Mouse (Mus musculus) skeletal muscle tissue, postnatal 0 days (tissue): ENCODE measurements around the gene AI661453. TPM values are rescaled to one million over a fixed set of nuclear protein-coding genes. Genes with fewer than 3 reads are reported as not detected.

Source experiments
- polyA plus RNA-seq: library from polyadenylated mRNA; unstranded; fragments of >200 nt; fragmentation: Nextera tagmentation; extraction: Ambion mirVana; gene quantifications from 2 replicates; pipeline ENCODE4 v1.2.1, GENCODE M21; 2015

Gene AI661453
- polyA plus RNA-seq = 0.10 and 0.16 TPM in 2 replicates

GRCm38 (mm10) chr17:47436156-47436906, at the start of gene AI661453:
AI661453 (plus strand) TSS chr17:47436615.

DNA sequence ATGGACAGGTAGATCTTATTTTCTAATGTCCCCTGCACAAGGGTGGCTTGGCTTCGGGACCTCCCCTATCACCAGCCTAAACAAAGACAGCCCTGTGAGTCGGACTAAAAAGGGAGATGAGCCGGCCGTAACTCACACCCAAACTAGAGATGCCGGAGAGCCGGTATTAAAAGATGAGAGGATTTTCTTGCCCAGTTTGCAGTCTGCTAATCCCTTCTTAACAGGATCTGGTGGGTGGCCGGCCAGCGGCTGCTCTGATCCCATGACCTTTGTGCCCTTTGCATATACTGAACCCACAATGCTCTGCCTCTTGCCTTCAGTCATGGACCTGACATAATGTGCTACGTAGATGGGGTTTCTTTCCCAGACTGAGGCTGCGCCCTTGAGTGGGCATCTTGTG, 36.0 kb upstream of the AI661453 start, which contains the start of gene Guca1a:
TSS of gene Guca1a (minus strand) at position 134 of the 400 bp plus-strand sequence.

DNA sequence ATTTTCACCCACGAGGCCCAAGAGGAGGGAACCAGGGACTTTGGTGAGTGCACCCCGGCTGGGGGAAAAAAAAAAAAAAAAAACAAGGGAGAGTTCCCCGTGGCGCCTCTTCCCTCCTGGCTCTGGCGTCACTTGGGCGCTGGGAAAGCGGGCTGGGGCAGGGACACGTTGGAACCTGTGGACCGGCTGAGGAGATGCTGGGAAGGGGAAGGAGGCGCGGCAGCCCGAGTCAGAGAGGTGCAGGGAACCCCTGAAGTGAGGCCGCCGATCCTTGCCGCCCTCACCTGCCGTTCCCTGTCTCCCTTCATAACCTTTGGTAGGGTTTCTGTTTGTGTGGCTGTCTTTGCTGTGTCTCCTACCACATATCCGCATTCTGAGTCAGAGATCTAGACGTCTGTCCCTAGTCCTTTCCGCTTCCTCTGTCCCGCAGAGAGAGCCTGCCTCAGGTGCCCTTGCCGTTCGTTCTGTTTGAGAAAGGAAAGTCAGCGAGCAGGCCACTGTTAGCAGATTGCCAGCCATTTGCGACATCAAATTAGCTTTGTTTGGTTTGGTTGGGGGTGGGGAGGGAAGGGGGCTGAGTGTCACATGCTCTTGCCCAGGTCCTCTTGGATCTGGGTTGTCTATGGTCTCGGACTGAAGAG, 612 bp downstream of the AI661453 start, which contains the start of gene 1700001C19Rik:
TSS of gene 1700001C19Rik (minus strand) at position 470 of the 641 bp plus-strand sequence.

GRCm38 (mm10) chr17:47501946-47502706, 65.7 kb downstream of the AI661453 start, which contains the start of gene Taf8:
Taf8 (minus strand) TSS chr17:47502292.

DNA sequence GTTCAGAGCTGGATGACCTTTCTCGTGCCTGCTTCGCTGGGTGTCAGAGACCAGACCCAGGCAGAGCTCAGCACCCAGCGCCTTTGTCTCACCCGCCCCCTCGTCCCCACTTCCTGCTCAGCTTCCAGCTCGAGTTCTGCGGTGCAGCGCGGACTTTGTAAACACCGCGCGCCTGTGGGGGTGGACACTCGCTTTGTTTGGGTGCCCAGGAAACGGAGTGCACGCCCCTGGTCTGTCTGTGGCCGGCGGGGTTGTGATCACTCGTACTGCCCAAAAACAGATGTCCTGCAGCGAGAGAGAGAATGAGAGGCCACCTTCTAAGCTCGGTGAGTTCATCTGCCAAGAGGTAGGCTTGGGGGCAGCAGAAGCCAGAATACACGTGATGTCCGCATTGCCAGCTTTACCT, 68.5 kb downstream of the AI661453 start, which contains the start of gene Ccnd3:
TSS of gene Ccnd3 (plus strand) at position 111 of the 406 bp plus-strand sequence.

Other genes starting within 250 kb of the AI661453 start
- 74.0 and 75.2 TPM in 2 replicates for gene Mrps10, start 67.7 kb upstream of the AI661453 start, polyA plus RNA-seq
- gene Guca1b, start 51.2 kb upstream of the AI661453 start, polyA plus RNA-seq = 0.19 TPM in 2 replicates
- 1.8 and 3.5 TPM in 2 replicates for gene Guca1a, start 36.0 kb upstream of the AI661453 start, polyA plus RNA-seq
- gene 1700001C19Rik, start 761 bp downstream of the AI661453 start, polyA plus RNA-seq = 0.22 and 0.23 TPM in 2 replicates
- gene Taf8, start 65.7 kb downstream of the AI661453 start, polyA plus RNA-seq = 9.2 and 10.5 TPM in 2 replicates
- 402 and 432 TPM in 2 replicates for gene Ccnd3, start 68.4 kb downstream of the AI661453 start, polyA plus RNA-seq
- gene Bysl, start 174.9 kb downstream of the AI661453 start, polyA plus RNA-seq = 17.0 and 18.7 TPM in 2 replicates
- gene Med20, start 175.0 kb downstream of the AI661453 start, polyA plus RNA-seq = 21.2 and 22.4 TPM in 2 replicates
- 1.2 and 1.5 TPM in 2 replicates for gene Gm20517, start 175.0 kb downstream of the AI661453 start, polyA plus RNA-seq
- gene Usp49, start 194.1 kb downstream of the AI661453 start, polyA plus RNA-seq = 1.6 and 1.8 TPM in 2 replicates